ENCODE assay signal across 10 mouse cellular contexts in the genomic region with DNA sequence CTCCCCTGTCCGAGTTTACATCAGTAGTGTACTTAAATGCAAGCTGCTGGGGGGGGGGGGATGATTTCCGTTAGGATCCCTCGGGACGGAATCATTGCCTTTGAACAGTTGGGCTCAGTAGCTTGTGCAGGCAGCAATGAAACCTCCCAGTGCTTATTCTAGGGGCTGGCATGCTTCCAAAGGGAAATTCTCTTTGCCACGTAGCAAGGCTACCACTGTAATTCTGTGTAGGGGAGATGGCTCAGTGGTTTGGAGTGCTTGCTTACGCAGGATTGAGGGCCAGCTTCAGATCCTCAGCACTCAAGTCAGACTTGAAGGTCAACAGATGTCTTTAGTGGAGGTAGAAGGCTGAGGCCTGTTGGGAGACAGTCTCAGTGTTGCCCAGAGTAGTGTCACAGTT. TPM values are rescaled to one million over a fixed set of nuclear protein-coding genes. Genes with fewer than 3 reads are reported as not detected.
DNase-seq lines count a peak whose midpoint lies in the region; ATAC-seq and TF ChIP-seq lines count a peak whose summit lies in the region.
"Had no signal": no experiment of that assay in that cellular context is flagged by ENCODE, and none has a peak within 500 bp of the region (broad histone marks: within the 10 kb centered on the region; RNA-seq: fewer than 3 reads in every experiment).

No protein-coding gene starts in this region.

- no peaks in the 10 kb centered on the region for H3K4me1 ChIP-seq in hindbrain, embryonic 14.5 days (replicated peaks; ENCODE audit: control insufficient read depth, insufficient read depth, low read length)
- H3K4me1 ChIP-seq in hindbrain, embryonic 16.5 days (ENCODE audit: control insufficient read depth, insufficient read depth, low read depth, low read length), result no peaks in the 10 kb centered on the region
- no peaks in the 10 kb centered on the region for H3K4me1 ChIP-seq in forebrain, postnatal 0 days (ENCODE audit: insufficient read depth)
- no peaks in the 10 kb centered on the region; the same call in 1 of the 2 replicates for H3K4me1 ChIP-seq in lung, embryonic 15.5 days

- TF ChIP-seq CTCF in forebrain, postnatal 0 days (IDR thresholded peaks at IDR 0.05; ENCODE audit: low read depth), result no peak

- no peaks in the 10 kb centered on the region for H3K27me3 ChIP-seq in hindbrain, embryonic 14.5 days (ENCODE audit: control insufficient read depth, insufficient read depth, low read length)
- no peaks in the 10 kb centered on the region for H3K27me3 ChIP-seq in hindbrain, embryonic 16.5 days (replicated peaks; ENCODE audit: control insufficient read depth, insufficient read depth, low read length)
- H3K27me3 ChIP-seq in forebrain, postnatal 0 days (ENCODE audit: insufficient read depth, low read length), result no peaks in the 10 kb centered on the region
- no peaks in the 10 kb centered on the region for H3K27me3 ChIP-seq in lung, embryonic 15.5 days

- H3K9me3 ChIP-seq in hindbrain, embryonic 14.5 days (ENCODE audit: control insufficient read depth, low read length), result peaks cover 7% of the 10 kb centered on the region
- H3K9me3 ChIP-seq in hindbrain, embryonic 16.5 days (ENCODE audit: control insufficient read depth, low read length), result 0 out of 2 replicates have a peak, but pooled peaks cover 2% of the 10 kb centered on the region
- no peaks in the 10 kb centered on the region for H3K9me3 ChIP-seq in forebrain, postnatal 0 days (ENCODE audit: low read length)
- H3K9me3 ChIP-seq in lung, embryonic 15.5 days, result peaks cover 9% of the 10 kb centered on the region; the same call in 1 of the 2 replicates

- H3K4me3 ChIP-seq in hindbrain, embryonic 14.5 days (replicated peaks; ENCODE audit: low read length), result no peak overlapping the region
- no peak overlapping the region for H3K4me3 ChIP-seq in hindbrain, embryonic 16.5 days (ENCODE audit: low read length)
- H3K4me3 ChIP-seq in forebrain, postnatal 0 days (ENCODE audit: low read depth, low read length), result no peak overlapping the region
- no peak overlapping the region for H3K4me3 ChIP-seq in lung, embryonic 15.5 days

- no peak overlapping the region for H3K9ac ChIP-seq in hindbrain, embryonic 14.5 days
- H3K9ac ChIP-seq in hindbrain, embryonic 16.5 days (ENCODE audit: low read depth, low read length), result no peak overlapping the region
- no peak overlapping the region for H3K9ac ChIP-seq in forebrain, postnatal 0 days
- no peak overlapping the region for H3K9ac ChIP-seq in lung, embryonic 15.5 days
- H3K9ac ChIP-seq: liver, embryonic 14.5 days had no signal

- H3K4me2 ChIP-seq in hindbrain, embryonic 14.5 days (replicated peaks), result no peak overlapping the region
- no peak overlapping the region for H3K4me2 ChIP-seq in hindbrain, embryonic 16.5 days (ENCODE audit: low read length)
- H3K4me2 ChIP-seq in forebrain, postnatal 0 days (ENCODE audit: low read depth), result no peak overlapping the region
- H3K4me2 ChIP-seq in lung, embryonic 15.5 days, result no peak overlapping the region

- WGBS in hindbrain, embryonic 14.5 days, result 80% methylated on average over 6 of the region's 6 CpGs
- 65% methylated on average over 6 of the region's 6 CpGs for WGBS in hindbrain, embryonic 16.5 days
- WGBS in forebrain, postnatal 0 days, result 54% methylated on average over 6 of the region's 6 CpGs
- WGBS in lung, embryonic 15.5 days, result 50% methylated on average over 6 of the region's 6 CpGs

- H3K36me3 ChIP-seq in hindbrain, embryonic 14.5 days (replicated peaks; ENCODE audit: control insufficient read depth, insufficient read depth), result peaks cover 20% of the 10 kb centered on the region; the same call in 1 of the 2 replicates
- H3K36me3 ChIP-seq in hindbrain, embryonic 16.5 days (ENCODE audit: control insufficient read depth, insufficient read depth, low read length), result peaks cover 11% of the 10 kb centered on the region
- H3K36me3 ChIP-seq in forebrain, postnatal 0 days (ENCODE audit: insufficient read depth), result no peaks in the 10 kb centered on the region
- peaks cover 51% of the 10 kb centered on the region for H3K36me3 ChIP-seq in lung, embryonic 15.5 days

- peak; percentile 54 for DNase-seq in adrenal gland, postnatal 10 days
- DNase-seq in adrenal gland, postnatal 25 days, result no peak
- DNase-seq in hindbrain, embryonic 14.5 days (ENCODE audit: low spot score), result peak; percentile 47
- peak; percentile 35 for DNase-seq in forebrain, postnatal 0 days
- no peak for DNase-seq in testis, postnatal 14 days (ENCODE audit: low spot score)

- no peak overlapping the region for H3K27ac ChIP-seq in hindbrain, embryonic 14.5 days
- no peak overlapping the region for H3K27ac ChIP-seq in hindbrain, embryonic 16.5 days (ENCODE audit: low read depth, low read length)
- no peak overlapping the region for H3K27ac ChIP-seq in forebrain, postnatal 0 days (ENCODE audit: low read depth, low read length)
- H3K27ac ChIP-seq in lung, embryonic 15.5 days, result peak overlapping the region; percentile 41; the same call in 1 of the 2 replicates
- H3K27ac ChIP-seq: liver, embryonic 14.5 days; stomach, postnatal 0 days had no signal

- 0 out of 2 replicates have a peak, but pooled peaks have one; percentile 17 for ATAC-seq in hindbrain, embryonic 14.5 days (ENCODE audit: low FRiP score)
- ATAC-seq in hindbrain, embryonic 16.5 days, result no peak
- ATAC-seq in forebrain, postnatal 0 days, result peak; percentile 34; the same call in 1 of the 2 replicates
- peak; percentile 47 for ATAC-seq in lung, embryonic 15.5 days (ENCODE audit: borderline replicate concordance, extremely low read depth, low FRiP score, low TSS enrichment)
- ATAC-seq in CD4-positive, CD25-positive, alpha-beta regulatory T cell, adult 4 months, result no peak

RNA-seq across cellular contexts. Expression of gene Birc3, which starts 56.6 kb away (rescaled TPM):
- 10 to 100 TPM; 22.2 to 22.7 TPM for total RNA-seq in adrenal gland, postnatal 10 days (2021)
- total RNA-seq in adrenal gland, postnatal 25 days (2021), result 36.9 and 44.4 TPM in 2 replicates
- polyA plus RNA-seq in hindbrain, embryonic 14.5 days (2014; fragmentation: Nextera tagmentation; extraction: Ambion mirVana), result 1.7 and 2.7 TPM in 2 replicates
- 1.8 and 2.9 TPM in 2 replicates for polyA plus RNA-seq in hindbrain, embryonic 16.5 days (2015; fragmentation: Nextera tagmentation; extraction: Ambion mirVana)
- 2.5 and 3.6 TPM in 2 replicates for total RNA-seq in forebrain, postnatal 0 days (2014; rRNA removed)
- 0.62 and 0.90 TPM in 2 replicates for polyA plus RNA-seq in forebrain, postnatal 0 days (2015; fragmentation: Nextera tagmentation; extraction: Ambion mirVana)
- 6.7 and 9.4 TPM in 2 replicates for polyA plus RNA-seq in lung, embryonic 15.5 days (2015; fragmentation: Nextera tagmentation; extraction: Ambion mirVana)
- 100 to 1,000 TPM; 121 to 171 TPM for polyA plus RNA-seq in CD4-positive, CD25-positive, alpha-beta regulatory T cell, adult 4 months (2017; shearing (Covaris generic))

Comparison
In these comparisons a context has a peak if more than half of its experiments do, and no peak if none do; other contexts are left out.
1. DNase-seq: peak in adrenal gland, postnatal 10 days (single experiment), hindbrain, embryonic 14.5 days (single experiment) and forebrain, postnatal 0 days (single experiment); none in adrenal gland, postnatal 25 days (single experiment) and testis, postnatal 14 days (single experiment).
2. ATAC-seq: peak in hindbrain, embryonic 14.5 days (single experiment), forebrain, postnatal 0 days (single experiment) and lung, embryonic 15.5 days (single experiment); none in hindbrain, embryonic 16.5 days (single experiment) and CD4-positive, CD25-positive, alpha-beta regulatory T cell, adult 4 months (single experiment).
3. RNA of gene Birc3, which starts 56.6 kb away (polyA plus RNA-seq): 121 to 171 TPM in CD4-positive, CD25-positive, alpha-beta regulatory T cell, adult 4 months; 6.7 to 9.4 TPM in lung, embryonic 15.5 days, 1.8 to 2.9 TPM in hindbrain, embryonic 16.5 days, 1.7 to 2.7 TPM in hindbrain, embryonic 14.5 days and 0.62 to 0.90 TPM in forebrain, postnatal 0 days; every median in the first group is over 10 times any median in the second.